Mouse (Mus musculus) intestine, embryonic 14.5 days (tissue): ENCODE measurements around the gene Rbl2. TPM values are rescaled to one million over a fixed set of nuclear protein-coding genes. Genes with fewer than 3 reads are reported as not detected.
A peak's percentile ranks its signal among the peaks of the same experiment; 100 is the strongest.

Source experiments
- ATAC-seq: fragments of 200-750 bp; cut with Nextera tagmentation; replicated peaks from 2 replicates; pipeline ENCODE4 v1.8.0; 2017; ENCODE audit warnings: low read depth, moderate number of reproducible peaks, moderate TSS enrichment, moderate library complexity; ENCODE audit not compliant: low FRiP score, low TSS enrichment
- DNase-seq: peaks from one replicate; pipeline ENCODE4 v3.0.0-alpha.2; 2018; ENCODE audit warnings: low spot score
- H3K27ac ChIP-seq: fragments of 300-500 bp; sonication (generic); 2 replicates; pipeline ENCODE4 v1.5.1; 2014; ENCODE audit warnings: low read depth, mild to moderate bottlenecking, control low read depth
- H3K27me3 ChIP-seq: fragments of 300-500 bp; sonication (generic); replicated peaks from 2 replicates; pipeline ENCODE4 v1.6.1; 2014; ENCODE audit warnings: low read length, control low read depth; ENCODE audit not compliant: control insufficient read depth, insufficient read depth
- H3K36me3 ChIP-seq: fragments of 300-500 bp; sonication (generic); 2 replicates; pipeline ENCODE4 v1.6.1; 2014; ENCODE audit warnings: low read length, control low read depth; ENCODE audit not compliant: control insufficient read depth, insufficient read depth
- H3K4me1 ChIP-seq: fragments of 300-500 bp; sonication (generic); replicated peaks from 2 replicates; pipeline ENCODE4 v1.6.1; 2014; ENCODE audit warnings: low read length, control low read depth, mixed read lengths; ENCODE audit not compliant: control insufficient read depth, insufficient read depth
- H3K4me2 ChIP-seq: fragments of 300-500 bp; sonication (generic); 2 replicates; pipeline ENCODE4 v1.6.1; 2014; ENCODE audit warnings: low read length
- H3K4me3 ChIP-seq: fragments of 300-500 bp; sonication (generic); 2 replicates; pipeline ENCODE4 v1.5.1; 2014; ENCODE audit warnings: low read depth, low read length, control low read depth, mixed read lengths
- H3K9ac ChIP-seq: fragments of 300-500 bp; sonication (generic); 2 replicates; pipeline ENCODE4 v1.6.1; 2014; ENCODE audit warnings: mild to moderate bottlenecking, low read length
- H3K9me3 ChIP-seq: fragments of 300-500 bp; sonication (generic); 2 replicates; pipeline ENCODE4 v1.6.1; 2016; ENCODE audit warnings: low read length, control low read depth; ENCODE audit not compliant: control insufficient read depth
- WGBS: fragments of 180-500 bp; shearing (Covaris S2); extraction: QIAGEN DNeasy Blood & Tissue Kit; methylation state at CpG from one replicate; pipeline ENCODE4 v1.1.7; 2014; 5-methylcytosine and 5-hydroxymethylcytosine counted together
- polyA plus RNA-seq: library from polyadenylated mRNA; unstranded; fragments of >200 nt; fragmentation: Nextera tagmentation; extraction: Ambion mirVana; gene quantifications from 2 replicates; pipeline ENCODE4 v1.2.1, GENCODE M21; 2014

The Rbl2 gene
- polyA plus RNA-seq: 17.2 and 19.7 TPM in 2 replicates

DNA sequence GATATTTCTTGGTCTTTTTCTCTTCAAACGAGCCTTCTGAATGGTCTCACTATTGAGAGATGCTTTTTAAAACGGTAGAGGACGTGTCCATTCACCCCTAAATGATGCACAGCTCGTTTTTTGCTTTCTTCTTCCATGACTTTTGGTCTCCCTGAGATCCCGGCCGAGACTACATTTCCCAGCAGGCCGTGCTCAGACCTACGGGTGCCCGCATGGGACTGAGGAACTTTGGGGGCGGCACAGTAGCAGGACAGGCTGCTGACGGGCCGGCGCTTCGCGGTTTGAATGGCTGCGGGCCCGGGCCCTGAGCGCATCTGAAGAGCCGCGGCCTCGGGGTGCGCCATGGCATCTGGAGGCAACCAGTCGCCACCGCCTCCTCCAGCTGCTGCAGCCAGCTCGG lies at the start of gene Rbl2:
Rbl2 (plus strand) TSS at position 224 of the 400 bp plus-strand sequence.
- Histone ChIP-seq H3K9me3 (no peaks in the 10 kb centered on the region), H3K4me2 (peak within 1 kb of the TSS; percentile 73), H3K4me1 (peaks cover 5% of the 10 kb centered on the region), H3K4me3 (peak within 1 kb of the TSS; percentile 85), H3K36me3 (no peaks in the 10 kb centered on the region), H3K27ac (peak within 1 kb of the TSS; percentile 69; the same call in 1 of the 2 replicates), H3K27me3 (no peaks in the 10 kb centered on the region), H3K9ac (peak within 1 kb of the TSS; percentile 65)
- DNase-seq: peak; percentile 98
- peak; percentile 96 for ATAC-seq
- 0% methylated on average over 25 of the region's 25 CpGs for WGBS

DNA sequence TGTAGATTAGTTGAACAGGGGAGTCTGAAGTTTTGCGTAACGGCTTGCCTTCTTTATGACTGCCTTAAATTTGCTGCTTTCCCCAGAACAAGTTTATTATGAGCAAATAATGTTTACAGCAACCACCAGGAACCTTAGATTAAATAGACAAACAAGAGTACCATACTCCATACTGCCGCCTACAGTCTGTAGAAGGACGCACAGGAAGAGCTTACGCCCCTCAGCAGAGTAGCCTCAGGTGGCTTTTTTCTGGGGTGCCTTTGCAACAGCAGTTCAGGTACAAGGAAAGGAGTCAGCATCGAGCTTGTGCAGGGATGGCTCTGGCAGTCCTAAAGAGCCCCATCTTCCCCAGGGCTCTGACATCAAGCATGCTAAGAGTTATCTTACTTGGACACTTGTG lies 35.4 kb upstream of the Rbl2 start:
- H3K9me3 ChIP-seq: no peaks in the 10 kb centered on the region
- H3K4me1 ChIP-seq: no peaks in the 10 kb centered on the region
- H3K9ac ChIP-seq: no peak overlapping the region
- ATAC-seq: no peak
- H3K36me3 ChIP-seq: peaks cover 93% of the 10 kb centered on the region
- H3K4me3 ChIP-seq: no peak overlapping the region
- no peak overlapping the region for H3K27ac ChIP-seq
- no peaks in the 10 kb centered on the region for H3K27me3 ChIP-seq
- no peak overlapping the region for H3K4me2 ChIP-seq
- 85% methylated on average over 6 of the region's 6 CpGs for WGBS
- DNase-seq: no peak

DNA sequence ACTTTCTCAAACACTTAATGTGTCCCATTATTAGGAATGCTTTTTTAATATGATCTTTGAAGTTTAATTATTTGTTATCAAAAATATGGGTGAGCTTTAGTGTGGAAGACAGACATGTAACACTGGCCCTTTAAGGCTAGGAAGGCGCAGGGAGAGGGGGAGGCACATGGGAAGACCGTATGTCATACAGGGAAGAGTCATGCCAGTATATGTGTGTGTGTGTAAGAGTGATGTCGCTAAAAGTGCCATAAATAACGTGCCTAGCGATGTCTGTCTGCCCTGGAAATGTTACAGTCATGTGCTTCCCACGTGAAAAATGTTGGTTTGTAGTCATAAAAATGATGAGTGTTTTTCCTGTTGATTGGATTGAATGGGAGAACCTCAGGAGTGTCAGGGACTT lies 33.0 kb upstream of the Rbl2 start:
- Histone ChIP-seq H3K36me3 (peaks cover 93% of the 10 kb centered on the region), H3K27me3 (no peaks in the 10 kb centered on the region), H3K9ac (no peak overlapping the region), H3K4me3 (no peak overlapping the region), H3K27ac (no peak overlapping the region), H3K4me2 (no peak overlapping the region), H3K9me3 (no peaks in the 10 kb centered on the region), H3K4me1 (no peaks in the 10 kb centered on the region)
- WGBS: 59% methylated on average over 6 of the region's 6 CpGs
- ATAC-seq (no peak), DNase-seq (no peak)

- ATAC-seq (no peak), DNase-seq (no peak)
- no peaks in the 10 kb centered on the region for H3K9me3 ChIP-seq
- no peaks in the 10 kb centered on the region for H3K27me3 ChIP-seq
- 89% methylated on average over 1 of the region's 1 CpGs for WGBS
- H3K27ac ChIP-seq: no peak overlapping the region
- H3K4me3 ChIP-seq: no peak overlapping the region
- no peak overlapping the region for H3K4me2 ChIP-seq
- H3K36me3 ChIP-seq: peaks cover 95% of the 10 kb centered on the region
- H3K9ac ChIP-seq: no peak overlapping the region
- no peaks in the 10 kb centered on the region for H3K4me1 ChIP-seq
Measured at GRCm38 (mm10) chr8:91038637-91039036, 31.2 kb upstream of the Rbl2 start.

- H3K36me3 ChIP-seq: peaks cover 85% of the 10 kb centered on the region
- no peak for ATAC-seq
Measured at GRCm38 (mm10) chr8:91046370-91046769, 23.5 kb upstream of the Rbl2 start.

DNA sequence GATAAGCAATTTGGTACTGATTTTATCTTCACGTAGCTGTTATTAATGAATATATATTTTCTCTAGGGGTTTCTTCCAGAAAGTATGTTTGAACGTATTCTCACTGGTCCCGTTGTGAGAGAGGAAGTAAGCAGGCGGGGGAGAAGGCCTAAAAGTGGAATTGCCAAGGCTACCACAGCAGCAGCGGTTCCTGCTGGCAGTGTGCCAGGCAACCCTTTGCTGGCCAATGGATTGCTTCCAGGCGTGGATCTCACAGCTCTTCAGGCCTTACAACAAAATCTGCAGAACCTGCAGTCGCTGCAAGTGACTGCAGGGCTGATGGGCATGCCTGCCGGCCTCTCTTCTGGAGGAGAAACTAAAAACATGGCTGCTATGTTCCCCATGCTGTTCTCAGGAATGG lies 18.8 kb upstream of the Rbl2 start:
- DNase-seq (peak; percentile 68), ATAC-seq (no peak)
- Histone ChIP-seq H3K27me3 (no peaks in the 10 kb centered on the region), H3K27ac (no peak overlapping the region), H3K9me3 (no peaks in the 10 kb centered on the region), H3K4me3 (no peak overlapping the region), H3K4me2 (no peak overlapping the region), H3K4me1 (no peaks in the 10 kb centered on the region), H3K36me3 (peaks cover 70% of the 10 kb centered on the region), H3K9ac (no peak overlapping the region)
- WGBS: 42% methylated on average over 8 of the region's 8 CpGs

More at GRCm38 (mm10) chr8:91046370-91046769, 23.5 kb upstream of the Rbl2 start:
- Histone ChIP-seq H3K4me3 (no peak overlapping the region), H3K27ac (no peak overlapping the region), H3K9ac (no peak overlapping the region), H3K27me3 (no peaks in the 10 kb centered on the region), H3K4me2 (no peak overlapping the region), H3K4me1 (no peaks in the 10 kb centered on the region), H3K9me3 (no peaks in the 10 kb centered on the region)
- DNase-seq: no peak
- 62% methylated on average over 4 of the region's 4 CpGs for WGBS

DNA sequence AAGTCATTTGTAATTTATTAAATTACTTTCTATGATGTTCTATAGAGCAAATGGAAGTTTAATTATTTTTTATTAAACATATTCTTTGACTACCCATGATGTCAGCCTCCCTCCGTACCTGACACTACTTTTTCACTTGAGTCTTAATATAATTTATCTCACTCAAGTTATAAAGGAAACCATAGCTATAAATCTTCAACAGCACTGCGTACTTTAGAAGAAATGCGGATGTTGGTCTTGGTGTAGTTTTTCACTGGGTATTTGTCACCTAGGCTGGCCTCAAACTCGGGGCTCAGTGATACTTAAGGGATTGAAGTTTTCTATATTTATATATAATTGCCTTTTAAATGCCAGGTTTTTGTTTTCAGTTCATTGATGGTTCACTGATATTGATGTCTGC lies 15.4 kb upstream of the Rbl2 start:
- Histone ChIP-seq H3K27me3 (no peaks in the 10 kb centered on the region), H3K9ac (no peak overlapping the region), H3K4me1 (no peaks in the 10 kb centered on the region), H3K36me3 (peaks cover 44% of the 10 kb centered on the region), H3K4me2 (no peak overlapping the region), H3K9me3 (no peaks in the 10 kb centered on the region), H3K27ac (no peak overlapping the region), H3K4me3 (no peak overlapping the region)
- DNase-seq: no peak
- no peak for ATAC-seq
- WGBS: 88% methylated on average over 4 of the region's 4 CpGs

- no peak overlapping the region for H3K4me2 ChIP-seq
- ATAC-seq: no peak
- DNase-seq: no peak
- no peak overlapping the region for H3K9ac ChIP-seq
- no peaks in the 10 kb centered on the region for H3K27me3 ChIP-seq
- no peak overlapping the region for H3K4me3 ChIP-seq
- H3K9me3 ChIP-seq: no peaks in the 10 kb centered on the region
- H3K36me3 ChIP-seq: peaks cover 23% of the 10 kb centered on the region
- no peaks in the 10 kb centered on the region for H3K4me1 ChIP-seq
- 27% methylated on average over 3 of the region's 3 CpGs for WGBS
- H3K27ac ChIP-seq: no peak overlapping the region
Measured at GRCm38 (mm10) chr8:91056848-91057247, 13.0 kb upstream of the Rbl2 start.

GRCm38 (mm10) chr8:91059086-91059578 lies 10.7 kb upstream of the Rbl2 start:
- no peak for DNase-seq
- no peaks in the 10 kb centered on the region for H3K4me1 ChIP-seq

More at GRCm38 (mm10) chr8:91059086-91059578, 10.7 kb upstream of the Rbl2 start:
- H3K27me3 ChIP-seq: no peaks in the 10 kb centered on the region
- H3K9me3 ChIP-seq: no peaks in the 10 kb centered on the region
- H3K4me3 ChIP-seq: no peak overlapping the region
- peaks cover 8% of the 10 kb centered on the region; the same call in 1 of the 2 replicates for H3K36me3 ChIP-seq
- H3K27ac ChIP-seq: no peak overlapping the region
- ATAC-seq: no peak
- H3K9ac ChIP-seq: no peak overlapping the region
- no peak overlapping the region for H3K4me2 ChIP-seq
